13 mouse cellular contexts compared by ENCODE assay signal in the genomic region with DNA sequence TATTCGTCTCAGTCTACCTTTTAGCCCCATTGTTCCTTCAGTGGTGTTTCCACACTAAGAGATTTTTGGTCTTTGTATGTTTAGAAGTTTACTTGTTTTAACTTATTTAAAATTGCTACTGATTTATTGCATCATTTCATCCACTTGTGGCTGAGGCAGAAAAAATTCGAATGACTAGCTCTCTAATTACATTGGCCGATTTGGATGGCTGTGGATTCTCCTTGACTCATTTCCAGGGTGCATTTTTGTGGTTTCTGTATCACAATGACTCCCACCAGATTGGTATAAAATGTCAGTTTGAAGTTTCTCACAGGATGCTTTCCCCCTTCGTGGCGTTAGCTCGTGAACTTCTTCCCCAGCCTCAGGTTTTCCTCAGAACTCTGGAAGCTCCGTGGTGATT.
DNase-seq lines count a peak whose midpoint lies in the region.
"Had no signal": no experiment of that assay in that cellular context is flagged by ENCODE, and none has a peak within 500 bp of the region (broad histone marks: within the 10 kb centered on the region; RNA-seq: fewer than 3 reads in every experiment).

No protein-coding gene starts in this region.

- DNase-seq in adrenal gland, postnatal 36 days = peak; percentile 3 to 5
- no peak for DNase-seq in adrenal gland, postnatal 25 days
- DNase-seq in 3134 (ENCODE audit: extremely low read depth, insufficient read length, low spot score) (peak; percentile 1), MN1 (ENCODE audit: low spot score) (peak; percentile 7)
- DNase-seq in fibroblast of lung, adult 2 months (ENCODE audit: low read depth) = peak; percentile 40
- no peak for DNase-seq in thymus, postnatal 14 days
- DNase-seq in lung, postnatal 10 days = no peak
- DNase-seq: adrenal gland, postnatal 14 days; cerebellum, adult 2 months; cerebellum, postnatal 10 days; forebrain, postnatal 0 days; gastrocnemius, postnatal 14 days; heart, adult 2 months had no signal

Comparison
In these comparisons a context has a peak if more than half of its experiments do, and no peak if none do; other contexts are left out.
1. DNase-seq: peak in adrenal gland, postnatal 36 days (2 of 2), 3134 (single experiment), MN1 (single experiment) and fibroblast of lung, adult 2 months (single experiment); none in adrenal gland, postnatal 25 days (single experiment), thymus, postnatal 14 days (single experiment) and lung, postnatal 10 days (single experiment).